Mouse (Mus musculus): ENCODE results near the gene Lipk. TPM values are rescaled to one million over a fixed set of nuclear protein-coding genes. Genes with fewer than 3 reads are reported as not detected.
A peak's percentile ranks its signal among the peaks of the same experiment; 100 is the strongest.

Gene Lipk
- polyA plus RNA-seq (2014; fragmentation: Nextera tagmentation; extraction: Ambion mirVana), result not detected in 2 replicates

- H3K27me3 ChIP-seq (ENCODE audit: control insufficient read depth, insufficient read depth, low read length), result no peaks in the 10 kb centered on the region
- no peak for ATAC-seq (ENCODE audit: low read depth)
- H3K4me1 ChIP-seq (ENCODE audit: control insufficient read depth, insufficient read depth, low read length), result no peaks in the 10 kb centered on the region
- H3K9me3 ChIP-seq (ENCODE audit: control insufficient read depth, low read length), result no peaks in the 10 kb centered on the region
- no peak within 1 kb of the TSS for H3K4me3 ChIP-seq (ENCODE audit: low read depth, low read length)
- WGBS, result 88% methylated on average over 6 of the region's 6 CpGs
- H3K36me3 ChIP-seq (ENCODE audit: control insufficient read depth, insufficient read depth, low read length), result no peaks in the 10 kb centered on the region
- H3K4me2 ChIP-seq (ENCODE audit: low read depth, low read length), result no peak within 1 kb of the TSS
- H3K9ac ChIP-seq (replicated peaks; ENCODE audit: low read depth, low read length), result no peak within 1 kb of the TSS
- no peak within 1 kb of the TSS for H3K27ac ChIP-seq (ENCODE audit: low read depth, low read length)
These were observed at the start of gene Lipk for GRCm38 (mm10) chr19:34008002-34008401. Lipk (plus strand) TSS chr19:34008290.

GRCm38 (mm10) chr19:33960887-33961286 lies 47.2 kb upstream of the Lipk start, which contains the start of gene Lipf:
Lipf (plus strand) TSS chr19:33961187.
- Histone ChIP-seq H3K27me3 (ENCODE audit: control insufficient read depth, insufficient read depth, low read length) (no peaks in the 10 kb centered on the region), H3K9ac (replicated peaks; ENCODE audit: low read depth, low read length) (no peak within 1 kb of the TSS), H3K27ac (ENCODE audit: low read depth, low read length) (no peak within 1 kb of the TSS), H3K9me3 (ENCODE audit: control insufficient read depth, low read length) (no peaks in the 10 kb centered on the region), H3K36me3 (ENCODE audit: control insufficient read depth, insufficient read depth, low read length) (no peaks in the 10 kb centered on the region), H3K4me3 (ENCODE audit: low read depth, low read length) (no peak within 1 kb of the TSS), H3K4me1 (ENCODE audit: control insufficient read depth, insufficient read depth, low read length) (no peaks in the 10 kb centered on the region), H3K4me2 (ENCODE audit: low read depth, low read length) (no peak within 1 kb of the TSS)
- ATAC-seq (ENCODE audit: low read depth), result no peak

DNA sequence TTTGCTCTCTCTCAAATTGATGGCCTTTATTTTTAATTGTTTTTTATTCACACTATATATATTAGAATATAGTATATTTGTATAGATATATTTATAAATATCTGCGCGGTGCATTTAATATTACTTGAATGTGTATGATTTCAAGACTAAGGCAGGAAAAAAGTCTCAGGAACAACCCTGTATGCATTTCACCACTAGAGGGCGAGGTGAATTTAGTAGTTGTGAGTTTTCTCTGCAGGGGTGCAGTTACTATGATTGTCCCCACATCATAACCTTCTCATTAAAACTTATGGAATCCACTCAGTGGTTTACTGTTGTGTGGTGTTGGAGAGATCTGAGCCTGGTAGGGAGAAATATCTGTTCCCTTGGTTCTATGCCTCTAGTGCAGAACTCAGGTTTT lies 29.1 kb upstream of the Lipk start:
- Histone ChIP-seq H3K9ac (replicated peaks; ENCODE audit: low read depth, low read length) (no peak overlapping the region), H3K4me1 (ENCODE audit: control insufficient read depth, insufficient read depth, low read length) (no peaks in the 10 kb centered on the region), H3K4me3 (ENCODE audit: low read depth, low read length) (no peak overlapping the region), H3K27ac (ENCODE audit: low read depth, low read length) (no peak overlapping the region), H3K27me3 (ENCODE audit: control insufficient read depth, insufficient read depth, low read length) (no peaks in the 10 kb centered on the region), H3K36me3 (ENCODE audit: control insufficient read depth, insufficient read depth, low read length) (no peaks in the 10 kb centered on the region), H3K9me3 (ENCODE audit: control insufficient read depth, low read length) (no peaks in the 10 kb centered on the region), H3K4me2 (ENCODE audit: low read depth, low read length) (no peak overlapping the region)
- WGBS, result 50% methylated on average over 3 of the region's 3 CpGs
- no peak for ATAC-seq (ENCODE audit: low read depth)

- 73% methylated on average over 3 of the region's 3 CpGs for WGBS
- no peak for ATAC-seq (ENCODE audit: low read depth)
These were observed 25.0 kb upstream of the Lipk start for GRCm38 (mm10) chr19:33983043-33983442.

DNA sequence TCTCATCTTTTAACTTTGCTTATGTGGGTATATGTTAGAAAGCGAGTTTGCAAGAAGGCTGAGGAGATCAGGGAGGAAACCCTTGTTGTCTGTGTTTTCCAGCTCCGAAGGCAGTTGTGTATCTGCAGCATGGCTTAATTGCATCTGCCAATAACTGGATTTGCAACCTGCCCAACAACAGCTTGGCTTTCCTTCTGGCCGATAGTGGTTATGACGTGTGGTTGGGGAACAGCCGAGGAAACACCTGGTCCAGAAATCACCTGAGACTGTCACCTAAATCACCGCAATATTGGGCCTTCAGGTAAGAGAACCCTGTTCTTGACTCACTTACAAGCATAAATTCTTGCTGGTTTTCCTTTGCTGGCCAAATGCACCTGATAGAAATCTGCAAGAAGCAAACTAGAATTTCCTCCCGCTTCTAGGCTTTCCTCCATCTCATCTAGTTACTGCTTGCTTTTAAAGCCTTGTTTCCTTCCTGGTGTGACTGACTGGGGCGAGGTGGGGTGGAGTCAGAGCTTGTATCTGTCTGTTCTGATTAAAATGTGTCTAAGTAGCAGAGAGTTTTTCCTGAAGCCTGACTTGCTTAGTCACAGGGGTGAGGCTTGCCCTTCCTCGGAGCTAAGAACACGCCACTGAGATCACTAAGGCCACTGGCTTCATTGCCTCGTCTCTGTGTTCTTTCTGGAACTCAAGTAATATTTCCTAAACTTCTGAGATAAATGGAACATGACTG lies 13.5 kb downstream of the Lipk start:
- no peak for ATAC-seq (ENCODE audit: low read depth)
- Histone ChIP-seq H3K27me3 (ENCODE audit: control insufficient read depth, insufficient read depth, low read length) (no peaks in the 10 kb centered on the region), H3K4me2 (ENCODE audit: low read depth, low read length) (no peak overlapping the region), H3K27ac (ENCODE audit: low read depth, low read length) (no peak overlapping the region), H3K9ac (replicated peaks; ENCODE audit: low read depth, low read length) (no peak overlapping the region), H3K4me1 (ENCODE audit: control insufficient read depth, insufficient read depth, low read length) (no peaks in the 10 kb centered on the region), H3K36me3 (ENCODE audit: control insufficient read depth, insufficient read depth, low read length) (no peaks in the 10 kb centered on the region), H3K9me3 (ENCODE audit: control insufficient read depth, low read length) (no peaks in the 10 kb centered on the region), H3K4me3 (ENCODE audit: low read depth, low read length) (no peak overlapping the region)
- 90% methylated on average over 11 of the region's 11 CpGs for WGBS

More at GRCm38 (mm10) chr19:33983043-33983442, 25.0 kb upstream of the Lipk start:
- no peaks in the 10 kb centered on the region for H3K27me3 ChIP-seq (ENCODE audit: control insufficient read depth, insufficient read depth, low read length)
- H3K4me3 ChIP-seq (ENCODE audit: low read depth, low read length), result no peak overlapping the region
- H3K36me3 ChIP-seq (ENCODE audit: control insufficient read depth, insufficient read depth, low read length), result no peaks in the 10 kb centered on the region
- no peaks in the 10 kb centered on the region for H3K9me3 ChIP-seq (ENCODE audit: control insufficient read depth, low read length)
- no peak overlapping the region for H3K27ac ChIP-seq (ENCODE audit: low read depth, low read length)
- H3K4me1 ChIP-seq (ENCODE audit: control insufficient read depth, insufficient read depth, low read length), result no peaks in the 10 kb centered on the region
- H3K4me2 ChIP-seq (ENCODE audit: low read depth, low read length), result no peak overlapping the region
- H3K9ac ChIP-seq (replicated peaks; ENCODE audit: low read depth, low read length), result no peak overlapping the region

DNA sequence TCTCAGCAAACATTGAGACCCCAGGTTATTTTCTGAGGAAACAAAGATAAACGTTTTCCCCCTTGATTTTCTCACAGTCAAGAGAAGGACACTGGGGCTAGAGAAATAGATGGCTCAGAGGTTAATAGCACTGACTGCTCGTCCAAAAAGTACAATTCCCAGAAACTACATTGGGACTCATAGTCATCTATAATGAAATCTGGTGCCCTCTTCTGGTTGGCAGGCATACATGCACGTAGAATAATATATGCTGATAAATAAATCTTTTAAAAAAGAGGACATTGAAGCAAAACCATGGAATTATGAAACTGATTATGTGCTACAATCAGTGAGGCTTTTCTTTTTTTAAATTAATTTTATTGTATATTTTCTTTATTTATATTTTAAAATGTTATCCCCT lies 14.7 kb downstream of the Lipk start:
- Histone ChIP-seq H3K36me3 (ENCODE audit: control insufficient read depth, insufficient read depth, low read length) (no peaks in the 10 kb centered on the region), H3K9ac (replicated peaks; ENCODE audit: low read depth, low read length) (no peak overlapping the region), H3K27me3 (ENCODE audit: control insufficient read depth, insufficient read depth, low read length) (no peaks in the 10 kb centered on the region), H3K4me1 (ENCODE audit: control insufficient read depth, insufficient read depth, low read length) (no peaks in the 10 kb centered on the region), H3K9me3 (ENCODE audit: control insufficient read depth, low read length) (no peaks in the 10 kb centered on the region), H3K4me3 (ENCODE audit: low read depth, low read length) (no peak overlapping the region), H3K4me2 (ENCODE audit: low read depth, low read length) (no peak overlapping the region), H3K27ac (ENCODE audit: low read depth, low read length) (no peak overlapping the region)
- no peak for ATAC-seq (ENCODE audit: low read depth)
- WGBS, result 45% methylated on average over 3 of the region's 3 CpGs

- Histone ChIP-seq H3K9me3 (ENCODE audit: control insufficient read depth, low read length) (no peaks in the 10 kb centered on the region), H3K36me3 (ENCODE audit: control insufficient read depth, insufficient read depth, low read length) (no peaks in the 10 kb centered on the region), H3K27me3 (ENCODE audit: control insufficient read depth, insufficient read depth, low read length) (no peaks in the 10 kb centered on the region), H3K4me3 (ENCODE audit: low read depth, low read length) (no peak overlapping the region), H3K4me1 (ENCODE audit: control insufficient read depth, insufficient read depth, low read length) (no peaks in the 10 kb centered on the region), H3K9ac (replicated peaks; ENCODE audit: low read depth, low read length) (no peak overlapping the region), H3K27ac (ENCODE audit: low read depth, low read length) (no peak overlapping the region), H3K4me2 (ENCODE audit: low read depth, low read length) (no peak overlapping the region)
- no peak for ATAC-seq (ENCODE audit: low read depth)
- WGBS, result 92% methylated on average over 1 of the region's 1 CpGs
These were observed 31.6 kb downstream of the Lipk start for GRCm38 (mm10) chr19:34039731-34040130.

DNA sequence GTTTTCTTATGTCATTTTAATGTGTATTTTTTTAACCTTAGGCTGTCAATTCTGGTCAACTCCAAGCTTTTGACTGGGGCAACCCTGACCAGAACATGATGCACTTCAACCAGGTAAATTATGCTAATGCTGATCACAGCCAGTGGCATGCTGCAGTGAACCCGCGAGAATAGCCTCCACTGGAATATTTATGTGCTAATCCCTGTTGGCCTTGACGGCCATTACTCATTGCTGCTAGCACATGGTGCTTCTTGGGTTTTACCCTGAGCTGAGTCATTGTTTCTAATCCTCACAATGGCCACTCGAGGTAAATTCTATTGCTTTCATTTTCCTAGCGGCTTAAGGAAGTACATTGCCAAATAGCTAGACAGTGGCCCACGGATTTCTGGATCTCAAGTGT lies 34.9 kb downstream of the Lipk start:
- Histone ChIP-seq H3K27ac (ENCODE audit: low read depth, low read length) (no peak overlapping the region), H3K4me3 (ENCODE audit: low read depth, low read length) (no peak overlapping the region), H3K4me2 (ENCODE audit: low read depth, low read length) (no peak overlapping the region), H3K36me3 (ENCODE audit: control insufficient read depth, insufficient read depth, low read length) (no peaks in the 10 kb centered on the region), H3K9me3 (ENCODE audit: control insufficient read depth, low read length) (no peaks in the 10 kb centered on the region), H3K27me3 (ENCODE audit: control insufficient read depth, insufficient read depth, low read length) (no peaks in the 10 kb centered on the region), H3K9ac (replicated peaks; ENCODE audit: low read depth, low read length) (no peak overlapping the region), H3K4me1 (ENCODE audit: control insufficient read depth, insufficient read depth, low read length) (no peaks in the 10 kb centered on the region)
- peak; percentile 24 for ATAC-seq (ENCODE audit: low read depth)
- WGBS, result 41% methylated on average over 6 of the region's 6 CpGs

GRCm38 (mm10) chr19:34049371-34050039 lies 41.4 kb downstream of the Lipk start:
- no peak for ATAC-seq (ENCODE audit: low read depth)
- Histone ChIP-seq H3K4me1 (ENCODE audit: control insufficient read depth, insufficient read depth, low read length) (no peaks in the 10 kb centered on the region), H3K27ac (ENCODE audit: low read depth, low read length) (no peak overlapping the region), H3K27me3 (ENCODE audit: control insufficient read depth, insufficient read depth, low read length) (no peaks in the 10 kb centered on the region), H3K36me3 (ENCODE audit: control insufficient read depth, insufficient read depth, low read length) (no peaks in the 10 kb centered on the region), H3K9ac (replicated peaks; ENCODE audit: low read depth, low read length) (no peak overlapping the region), H3K4me2 (ENCODE audit: low read depth, low read length) (no peak overlapping the region), H3K4me3 (ENCODE audit: low read depth, low read length) (no peak overlapping the region), H3K9me3 (ENCODE audit: control insufficient read depth, low read length) (no peaks in the 10 kb centered on the region)
- 98% methylated on average over 3 of the region's 3 CpGs for WGBS

Data from neural tube, embryonic 14.5 days (tissue).